Mouse (Mus musculus) heart, embryonic 14.5 days (tissue): Measurements from ENCODE around the gene Syt7. TPM values are rescaled to one million over a fixed set of nuclear protein-coding genes. Genes with fewer than 3 reads are reported as not detected.

Source experiments
- ATAC-seq: fragments of 200-750 bp; cut with Nextera tagmentation; 2 replicates; pipeline ENCODE4 v1.8.0; 2017; ENCODE audit warnings: low read depth, moderate TSS enrichment; ENCODE audit not compliant: insufficient number of reproducible peaks, insufficient read depth, low FRiP score
- H3K27ac ChIP-seq, 2 experiments: fragments of 200-500 bp in 1 of 2; fragments of 300-500 bp in 1 of 2; sonication (generic) in 1 of 2; replicated peaks in 1 of 2; 2 replicates each; pipeline ENCODE4 v1.5.1; 2012 to 2014; ENCODE audit warnings: low read depth in 2 of 2, low read length in 2 of 2, control low read depth in 1 of 2, mild to moderate bottlenecking in 1 of 2, mixed read lengths in 1 of 2; ENCODE audit not compliant: control insufficient read depth in 1 of 2, insufficient read depth in 1 of 2
- H3K27me3 ChIP-seq: fragments of 300-500 bp; sonication (generic); 2 replicates; pipeline ENCODE4 v1.6.1; 2014; ENCODE audit warnings: mild to moderate bottlenecking, low read length, control low read depth; ENCODE audit not compliant: control insufficient read depth, insufficient read depth
- H3K36me3 ChIP-seq: fragments of 300-500 bp; sonication (generic); 2 replicates; pipeline ENCODE4 v1.6.1; 2014; ENCODE audit warnings: mild to moderate bottlenecking, control low read depth, low read length, mixed read lengths; ENCODE audit not compliant: control insufficient read depth, insufficient read depth
- H3K4me1 ChIP-seq, 2 experiments: fragments of 200-500 bp in 1 of 2; fragments of 300-500 bp in 1 of 2; sonication (generic) in 1 of 2; 2 replicates each; pipeline ENCODE4 v1.6.1; 2012 to 2014; ENCODE audit warnings: low read length in 2 of 2, control low read depth in 1 of 2, mixed read lengths in 1 of 2; ENCODE audit not compliant: control insufficient read depth in 2 of 2, insufficient read depth in 2 of 2
- H3K4me2 ChIP-seq: fragments of 300-500 bp; sonication (generic); 2 replicates; pipeline ENCODE4 v1.6.1; 2014; ENCODE audit warnings: mild to moderate bottlenecking, low read length
- H3K4me3 ChIP-seq, 2 experiments: fragments of 200-500 bp in 1 of 2; fragments of 300-500 bp in 1 of 2; sonication (generic) in 1 of 2; 2 replicates each; pipeline ENCODE4 v1.5.1; 2012 to 2014; ENCODE audit warnings: low read length in 2 of 2, mild to moderate bottlenecking in 2 of 2, control low read depth in 1 of 2, low read depth in 1 of 2, moderate library complexity in 1 of 2; ENCODE audit not compliant: control insufficient read depth in 1 of 2, insufficient read depth in 1 of 2
- H3K9ac ChIP-seq: fragments of 300-500 bp; sonication (generic); 2 replicates; pipeline ENCODE4 v1.6.1; 2014; ENCODE audit warnings: mild to moderate bottlenecking, low read length
- H3K9me3 ChIP-seq: fragments of 300-500 bp; sonication (generic); 2 replicates; pipeline ENCODE4 v1.6.1; 2016; ENCODE audit warnings: low read length, control low read depth; ENCODE audit not compliant: control insufficient read depth
- WGBS: fragments of 180-500 bp; shearing (Covaris S2); extraction: QIAGEN DNeasy Blood & Tissue Kit; methylation state at CpG from one replicate; pipeline ENCODE4 v1.1.7; 2014; 5-methylcytosine and 5-hydroxymethylcytosine counted together
- polyA plus RNA-seq: library from polyadenylated mRNA; unstranded; fragments of >200 nt; fragmentation: Nextera tagmentation; extraction: Ambion mirVana; gene quantifications from 2 replicates; pipeline ENCODE4 v1.2.1, GENCODE M21; 2014

The Syt7 gene
- polyA plus RNA-seq, 1 experiment from 2014 or later: 0.92 TPM

GRCm38 (mm10) chr19:10396962-10397361 is 8.1 kb downstream of the Syt7 start:
- 83% methylated on average over 2 of the region's 2 CpGs for WGBS
- peaks cover 6 to 9% of the 10 kb centered on the region in 2 experiments; a peak in 2 of 4 replicates for H3K4me1 ChIP-seq
- H3K4me2 ChIP-seq: no peak overlapping the region
- H3K27ac ChIP-seq: no peak overlapping the region
- no peak overlapping the region for H3K9ac ChIP-seq
- peaks cover 5% of the 10 kb centered on the region; the same call in 1 of the 2 replicates for H3K27me3 ChIP-seq
- H3K4me3 ChIP-seq: no peak overlapping the region
- ATAC-seq: no peak
- no peaks in the 10 kb centered on the region for H3K9me3 ChIP-seq
- H3K36me3 ChIP-seq: no peaks in the 10 kb centered on the region

DNA sequence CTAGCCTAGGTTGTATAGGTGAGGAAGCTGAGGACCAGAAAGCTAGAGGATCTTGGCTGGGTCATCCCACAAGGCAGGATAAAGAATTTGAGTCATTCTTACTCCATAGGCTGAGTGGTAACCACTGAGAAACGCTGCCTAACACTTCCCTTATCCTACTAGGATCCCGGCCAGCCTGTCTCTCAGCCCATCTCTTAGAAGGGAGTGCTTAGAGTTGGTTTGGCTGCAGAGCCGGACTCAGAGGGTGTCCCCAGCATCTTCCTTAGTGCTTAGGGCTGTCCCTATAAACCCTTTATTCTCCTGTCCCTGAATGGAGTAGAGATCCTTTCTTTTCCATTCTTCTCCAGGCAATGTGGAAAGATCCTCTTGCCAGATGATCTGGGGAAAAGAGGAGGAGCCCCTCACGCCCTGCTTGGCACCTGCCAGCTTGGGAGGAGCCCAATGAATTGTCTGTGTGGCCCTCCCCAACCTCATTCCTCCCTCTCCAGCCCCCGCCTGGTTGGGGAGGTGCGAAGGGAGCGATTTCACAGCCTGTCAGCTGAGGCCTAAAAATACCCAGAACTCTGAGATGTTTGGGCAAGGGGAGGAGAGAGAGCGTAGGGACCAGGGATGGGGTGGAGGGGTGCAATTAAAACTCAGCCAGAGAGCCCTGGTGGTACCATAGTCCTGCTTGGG is 8.7 kb downstream of the Syt7 start:
- ATAC-seq: no peak

DNA sequence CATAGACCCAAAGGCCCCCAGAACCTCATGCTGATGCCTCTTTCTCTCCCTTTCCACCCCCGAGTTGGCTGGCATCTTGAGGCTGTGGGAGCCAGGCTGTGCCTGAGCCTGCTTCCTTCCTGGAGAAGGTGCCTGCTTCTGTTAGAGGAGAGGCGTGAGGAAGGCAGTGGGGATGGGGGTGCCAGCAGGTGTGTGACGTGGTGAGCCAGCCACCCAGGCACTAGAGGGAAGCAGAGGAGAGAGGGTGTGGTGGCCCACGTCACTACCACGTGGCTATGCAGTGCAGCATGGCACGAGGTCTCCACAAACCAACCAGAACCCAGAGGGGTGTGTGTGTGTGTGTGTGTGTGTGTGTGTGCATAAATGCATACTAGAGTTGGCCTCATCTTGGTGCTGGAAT is 9.4 kb downstream of the Syt7 start:
- H3K4me1 ChIP-seq: peaks cover 6 to 9% of the 10 kb centered on the region in 2 experiments; a peak in 2 of 4 replicates
- H3K4me2 ChIP-seq: no peak overlapping the region
- H3K36me3 ChIP-seq: no peaks in the 10 kb centered on the region
- no peak for ATAC-seq
- peaks cover 6% of the 10 kb centered on the region for H3K27me3 ChIP-seq
- WGBS: 49% methylated on average over 6 of the region's 6 CpGs
- no peak overlapping the region for H3K27ac ChIP-seq
- H3K4me3 ChIP-seq: no peak overlapping the region
- H3K9me3 ChIP-seq: no peaks in the 10 kb centered on the region
- H3K9ac ChIP-seq: no peak overlapping the region

More for the DNA sequence above, 8.7 kb downstream of the Syt7 start:
- peaks cover 6% of the 10 kb centered on the region for H3K27me3 ChIP-seq
- H3K4me2 ChIP-seq: no peak overlapping the region
- no peak overlapping the region for H3K4me3 ChIP-seq
- H3K9me3 ChIP-seq: no peaks in the 10 kb centered on the region
- no peak overlapping the region for H3K27ac ChIP-seq
- peaks cover 6 to 9% of the 10 kb centered on the region in 2 experiments; a peak in 2 of 4 replicates for H3K4me1 ChIP-seq
- no peaks in the 10 kb centered on the region for H3K36me3 ChIP-seq
- WGBS: 23% methylated on average over 8 of the region's 8 CpGs
- H3K9ac ChIP-seq: no peak overlapping the region

- Histone ChIP-seq H3K4me3 (no peak overlapping the region), H3K4me1 (peaks cover 2 to 4% of the 10 kb centered on the region in 2 experiments; a peak in 2 of 4 replicates), H3K9ac (no peak overlapping the region), H3K27ac (no peak overlapping the region), H3K4me2 (no peak overlapping the region), H3K36me3 (no peaks in the 10 kb centered on the region), H3K9me3 (no peaks in the 10 kb centered on the region), H3K27me3 (peaks cover 9% of the 10 kb centered on the region)
- no peak for ATAC-seq
- 20% methylated on average over 16 of the region's 16 CpGs for WGBS
Observed at GRCm38 (mm10) chr19:10402771-10403494, 14.0 kb downstream of the Syt7 start.

- ATAC-seq: no peak
- Histone ChIP-seq H3K9me3 (no peaks in the 10 kb centered on the region), H3K4me2 (no peak overlapping the region), H3K4me3 (no peak overlapping the region), H3K36me3 (no peaks in the 10 kb centered on the region), H3K27ac (no peak overlapping the region), H3K9ac (no peak overlapping the region), H3K4me1 (no peaks in the 10 kb centered on the region), H3K27me3 (peaks cover 9% of the 10 kb centered on the region)
- 74% methylated on average over 10 of the region's 10 CpGs for WGBS
Observed at GRCm38 (mm10) chr19:10403593-10404380, 14.9 kb downstream of the Syt7 start.

DNA sequence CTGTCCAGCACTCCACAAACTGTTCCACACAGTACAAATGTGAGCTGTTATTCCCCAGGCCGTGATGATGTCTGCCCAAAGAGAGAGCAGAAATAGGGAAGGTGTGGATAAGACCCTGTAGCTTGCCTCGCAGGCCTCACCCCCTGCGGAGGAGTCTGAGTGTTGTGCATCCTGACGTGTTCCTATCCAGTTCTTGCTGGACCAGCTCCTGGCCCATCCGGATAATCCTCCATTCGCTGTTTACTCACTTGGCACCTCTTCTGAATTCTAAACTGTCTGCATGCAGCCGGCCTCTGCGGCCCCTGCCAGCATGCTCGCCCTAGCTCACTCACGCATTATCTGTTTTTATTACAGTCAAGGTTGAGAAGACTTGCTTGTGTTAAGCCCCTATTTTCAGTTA is 15.5 kb downstream of the Syt7 start:
- Histone ChIP-seq H3K36me3 (no peaks in the 10 kb centered on the region), H3K9me3 (no peaks in the 10 kb centered on the region), H3K4me2 (no peak overlapping the region), H3K9ac (no peak overlapping the region), H3K27me3 (peaks cover 9% of the 10 kb centered on the region), H3K4me1 (no peaks in the 10 kb centered on the region), H3K4me3 (no peak overlapping the region), H3K27ac (no peak overlapping the region)
- WGBS: 74% methylated on average over 10 of the region's 10 CpGs
- ATAC-seq: no peak

GRCm38 (mm10) chr19:10404911-10405310 is 16.0 kb downstream of the Syt7 start:
- Histone ChIP-seq H3K4me3 (no peak overlapping the region), H3K36me3 (no peaks in the 10 kb centered on the region), H3K9ac (no peak overlapping the region), H3K4me1 (no peaks in the 10 kb centered on the region), H3K9me3 (no peaks in the 10 kb centered on the region), H3K4me2 (no peak overlapping the region), H3K27me3 (peaks cover 9% of the 10 kb centered on the region), H3K27ac (no peak overlapping the region)
- WGBS: 61% methylated on average over 2 of the region's 2 CpGs
- no peak for ATAC-seq
